ENCODE assay signal across 22 mouse cellular contexts in genomic region chr10:114996400-114996799, GRCm38 (mm10).
DNase-seq lines count a peak whose midpoint lies in the region; ATAC-seq and TF ChIP-seq lines count a peak whose summit lies in the region.
"Had no signal": no experiment of that assay in that cellular context is flagged by ENCODE, and none has a peak within 500 bp of the region (broad histone marks: within the 10 kb centered on the region; RNA-seq: fewer than 3 reads in every experiment).

No protein-coding gene starts in this region.

- TF ChIP-seq CTCF in intestine, postnatal 0 days (IDR thresholded peaks at IDR 0.05; ENCODE audit: low read depth): no peak

- no peak overlapping the region for H3K4me3 ChIP-seq in intestine, embryonic 15.5 days (replicated peaks)
- H3K4me3 ChIP-seq in intestine, postnatal 0 days (ENCODE audit: low read depth, low read length): no peak overlapping the region
- H3K4me3 ChIP-seq in kidney, embryonic 15.5 days (replicated peaks): no peak overlapping the region
- H3K4me3 ChIP-seq in kidney, embryonic 14.5 days (ENCODE audit: low read length): no peak overlapping the region
- no peak overlapping the region for H3K4me3 ChIP-seq in intestine, embryonic 16.5 days (ENCODE audit: low read length)
- no peak overlapping the region for H3K4me3 ChIP-seq in hindbrain, embryonic 11.5 days (ENCODE audit: low read depth, low read length)

- peak; percentile 62; the same call in 1 of the 2 replicates for ATAC-seq in intestine, embryonic 15.5 days
- ATAC-seq in intestine, postnatal 0 days: no peak
- ATAC-seq in kidney, embryonic 15.5 days (replicated peaks; ENCODE audit: low FRiP score): peak; percentile 66; the same call in 1 of the 2 replicates
- ATAC-seq in kidney, embryonic 14.5 days (ENCODE audit: low FRiP score, low TSS enrichment): no peak
- peak; percentile 76 for ATAC-seq in intestine, embryonic 16.5 days
- ATAC-seq in hindbrain, embryonic 11.5 days (ENCODE audit: low FRiP score): no peak
- ATAC-seq: activated CD4-positive, CD25-positive, alpha-beta regulatory T cell, adult 4 months; CD4-positive, CD25-positive, alpha-beta regulatory T cell, adult 4 months; Patski had no signal

- 36% methylated on average over 3 of the region's 3 CpGs for WGBS in intestine, embryonic 15.5 days
- WGBS in intestine, postnatal 0 days: 39% methylated on average over 3 of the region's 3 CpGs
- 74% methylated on average over 3 of the region's 3 CpGs for WGBS in kidney, embryonic 15.5 days
- WGBS in kidney, embryonic 14.5 days: 70% methylated on average over 3 of the region's 3 CpGs
- 47% methylated on average over 3 of the region's 3 CpGs for WGBS in intestine, embryonic 16.5 days
- 68% methylated on average over 3 of the region's 3 CpGs for WGBS in hindbrain, embryonic 11.5 days

- DNase-seq in yolk sac, embryonic 10.5 days (ENCODE audit: low spot score): peak; percentile 6
- DNase-seq in hindbrain, embryonic 11.5 days (ENCODE audit: low spot score): no peak
- no peak for DNase-seq in gastrocnemius, adult 8-10 months (ENCODE audit: low spot score in 2 of 2)
- DNase-seq: adrenal gland, adult 2 months; adrenal gland, adult 8-10 months; adrenal gland, postnatal 10 days; adrenal gland, postnatal 14 days; adrenal gland, postnatal 25 days; adrenal gland, postnatal 36 days; B cell, adult 2 months; cerebellum, adult 11 months; cerebellum, adult 11-12 months had no signal

- H3K36me3 ChIP-seq in intestine, embryonic 15.5 days: no peaks in the 10 kb centered on the region
- no peaks in the 10 kb centered on the region for H3K36me3 ChIP-seq in intestine, postnatal 0 days (ENCODE audit: control insufficient read depth, insufficient read depth)
- H3K36me3 ChIP-seq in kidney, embryonic 15.5 days: no peaks in the 10 kb centered on the region
- no peaks in the 10 kb centered on the region for H3K36me3 ChIP-seq in kidney, embryonic 14.5 days (ENCODE audit: control insufficient read depth, insufficient read depth, low read length)
- H3K36me3 ChIP-seq in intestine, embryonic 16.5 days (ENCODE audit: control insufficient read depth, insufficient read depth, low read length): no peaks in the 10 kb centered on the region
- no peaks in the 10 kb centered on the region for H3K36me3 ChIP-seq in hindbrain, embryonic 11.5 days (ENCODE audit: control insufficient read depth, insufficient read depth, low read length)
- H3K36me3 ChIP-seq: G1E had no signal

- no peak overlapping the region for H3K9ac ChIP-seq in intestine, embryonic 15.5 days
- no peak overlapping the region for H3K9ac ChIP-seq in intestine, postnatal 0 days (ENCODE audit: low read depth, low read length)
- H3K9ac ChIP-seq in kidney, embryonic 15.5 days: no peak overlapping the region
- H3K9ac ChIP-seq in kidney, embryonic 14.5 days (ENCODE audit: low read depth, low read length): no peak overlapping the region
- no peak overlapping the region for H3K9ac ChIP-seq in intestine, embryonic 16.5 days (ENCODE audit: low read depth, low read length)
- no peak overlapping the region for H3K9ac ChIP-seq in hindbrain, embryonic 11.5 days (ENCODE audit: low read depth, low read length)

- H3K9me3 ChIP-seq in intestine, embryonic 15.5 days: no peaks in the 10 kb centered on the region
- H3K9me3 ChIP-seq in intestine, postnatal 0 days (ENCODE audit: control insufficient read depth): no peaks in the 10 kb centered on the region
- no peaks in the 10 kb centered on the region for H3K9me3 ChIP-seq in kidney, embryonic 15.5 days (replicated peaks)
- H3K9me3 ChIP-seq in kidney, embryonic 14.5 days (ENCODE audit: control insufficient read depth, low read length): no peaks in the 10 kb centered on the region
- no peaks in the 10 kb centered on the region for H3K9me3 ChIP-seq in intestine, embryonic 16.5 days (ENCODE audit: control insufficient read depth, low read length)
- no peaks in the 10 kb centered on the region for H3K9me3 ChIP-seq in hindbrain, embryonic 11.5 days (ENCODE audit: control insufficient read depth, low read length)

- H3K4me1 ChIP-seq in intestine, embryonic 15.5 days (replicated peaks): no peaks in the 10 kb centered on the region
- H3K4me1 ChIP-seq in intestine, postnatal 0 days (replicated peaks; ENCODE audit: control insufficient read depth, insufficient read depth, low read length): no peaks in the 10 kb centered on the region
- H3K4me1 ChIP-seq in kidney, embryonic 15.5 days: no peaks in the 10 kb centered on the region
- no peaks in the 10 kb centered on the region for H3K4me1 ChIP-seq in kidney, embryonic 14.5 days (ENCODE audit: control insufficient read depth, insufficient read depth, low read length)
- no peaks in the 10 kb centered on the region for H3K4me1 ChIP-seq in intestine, embryonic 16.5 days (ENCODE audit: control insufficient read depth, insufficient read depth, low read length)
- no peaks in the 10 kb centered on the region for H3K4me1 ChIP-seq in hindbrain, embryonic 11.5 days (replicated peaks; ENCODE audit: control insufficient read depth, insufficient read depth, low read length)

- no peaks in the 10 kb centered on the region for H3K27me3 ChIP-seq in intestine, embryonic 15.5 days (replicated peaks)
- no peaks in the 10 kb centered on the region for H3K27me3 ChIP-seq in intestine, postnatal 0 days (replicated peaks; ENCODE audit: control insufficient read depth, insufficient read depth, low read length)
- H3K27me3 ChIP-seq in kidney, embryonic 15.5 days: no peaks in the 10 kb centered on the region
- no peaks in the 10 kb centered on the region for H3K27me3 ChIP-seq in kidney, embryonic 14.5 days (ENCODE audit: control insufficient read depth, insufficient read depth, low read length)
- no peaks in the 10 kb centered on the region for H3K27me3 ChIP-seq in intestine, embryonic 16.5 days (replicated peaks; ENCODE audit: control insufficient read depth, insufficient read depth, low read length)
- no peaks in the 10 kb centered on the region for H3K27me3 ChIP-seq in hindbrain, embryonic 11.5 days (ENCODE audit: control insufficient read depth, insufficient read depth, low read length)
- H3K27me3 ChIP-seq: CH12.LX, Patski had no signal

- H3K27ac ChIP-seq in intestine, embryonic 15.5 days: no peak overlapping the region
- H3K27ac ChIP-seq in intestine, postnatal 0 days (ENCODE audit: low read depth, low read length): no peak overlapping the region
- no peak overlapping the region for H3K27ac ChIP-seq in kidney, embryonic 15.5 days
- no peak overlapping the region for H3K27ac ChIP-seq in kidney, embryonic 14.5 days (ENCODE audit: low read depth, low read length)
- no peak overlapping the region for H3K27ac ChIP-seq in intestine, embryonic 16.5 days (ENCODE audit: low read length)
- no peak overlapping the region for H3K27ac ChIP-seq in hindbrain, embryonic 11.5 days (ENCODE audit: low read depth, low read length)

- no peak overlapping the region for H3K4me2 ChIP-seq in intestine, embryonic 15.5 days (replicated peaks)
- no peak overlapping the region for H3K4me2 ChIP-seq in intestine, postnatal 0 days (replicated peaks; ENCODE audit: low read depth)
- H3K4me2 ChIP-seq in kidney, embryonic 15.5 days: no peak overlapping the region
- no peak overlapping the region for H3K4me2 ChIP-seq in kidney, embryonic 14.5 days (replicated peaks; ENCODE audit: low read depth, low read length)
- no peak overlapping the region for H3K4me2 ChIP-seq in intestine, embryonic 16.5 days (ENCODE audit: low read depth, low read length)
- H3K4me2 ChIP-seq in hindbrain, embryonic 11.5 days (replicated peaks; ENCODE audit: low read depth, low read length): no peak overlapping the region

Comparison
In these comparisons a context has a peak if more than half of its experiments do, and no peak if none do; other contexts are left out.
1. ATAC-seq: peak in intestine, embryonic 15.5 days (single experiment), kidney, embryonic 15.5 days (single experiment) and intestine, embryonic 16.5 days (single experiment); none in intestine, postnatal 0 days (single experiment), kidney, embryonic 14.5 days (single experiment) and hindbrain, embryonic 11.5 days (single experiment).